Mouse (Mus musculus): ENCODE data around the gene Aire.
"Not testable (repeated sequence)": the region's sequence is repeated elsewhere in the genome, so short reads cannot be mapped to it uniquely, and the experiment has no call there.

Aire gene

DNA sequence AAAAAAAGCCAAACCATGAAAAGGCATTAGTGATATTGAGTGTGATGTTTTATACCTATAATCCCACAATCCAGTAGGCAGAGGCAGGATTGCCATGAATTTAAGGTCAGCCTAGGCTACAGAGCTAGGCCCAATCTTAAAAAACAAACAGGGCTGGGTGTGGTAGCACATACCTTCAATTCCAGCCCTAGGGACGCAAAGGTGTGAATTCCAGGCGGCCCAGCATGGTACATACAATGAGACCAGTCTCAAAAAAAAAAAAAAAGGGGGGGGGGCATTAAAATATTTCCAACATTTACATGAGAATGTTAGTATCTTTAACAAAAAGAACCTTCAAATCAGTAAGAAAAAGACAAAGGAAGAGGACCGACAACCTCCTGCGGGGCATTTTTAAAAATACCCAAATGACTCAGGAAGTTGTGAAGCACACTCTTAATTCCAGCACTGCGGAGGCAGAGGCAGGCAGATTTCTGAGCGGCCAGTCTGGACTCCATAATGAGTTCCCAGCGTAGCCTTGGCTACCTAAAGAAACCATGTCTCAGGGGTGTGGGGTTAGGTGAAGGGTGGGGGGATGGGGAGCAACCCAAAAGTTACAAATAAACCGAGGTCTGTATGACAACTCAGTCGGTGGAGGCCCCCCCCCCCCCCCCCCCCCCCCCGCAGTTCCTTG is 4.8 kb upstream of the Aire start:
- no peak for DNase-seq

DNA sequence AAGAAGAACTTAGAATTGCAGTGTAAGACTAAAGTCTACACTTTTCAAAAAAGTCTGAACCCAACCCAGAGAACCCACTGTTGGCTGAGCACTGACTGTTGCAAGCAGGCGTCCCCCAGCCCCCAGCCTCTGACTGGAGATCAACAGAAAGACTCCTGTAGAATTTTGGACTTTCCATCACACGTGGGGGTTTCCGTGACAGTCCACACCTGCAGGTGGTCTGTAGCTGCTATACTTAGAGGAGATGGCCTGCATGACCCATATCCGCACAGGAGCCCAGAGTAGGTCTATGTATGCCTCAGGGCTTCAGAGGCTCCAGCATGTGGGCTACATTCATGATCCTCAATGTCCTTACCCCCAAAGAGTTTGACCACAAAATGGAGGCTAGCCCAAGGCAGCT is 3.0 kb upstream of the Aire start:
- no peak for DNase-seq

DNA sequence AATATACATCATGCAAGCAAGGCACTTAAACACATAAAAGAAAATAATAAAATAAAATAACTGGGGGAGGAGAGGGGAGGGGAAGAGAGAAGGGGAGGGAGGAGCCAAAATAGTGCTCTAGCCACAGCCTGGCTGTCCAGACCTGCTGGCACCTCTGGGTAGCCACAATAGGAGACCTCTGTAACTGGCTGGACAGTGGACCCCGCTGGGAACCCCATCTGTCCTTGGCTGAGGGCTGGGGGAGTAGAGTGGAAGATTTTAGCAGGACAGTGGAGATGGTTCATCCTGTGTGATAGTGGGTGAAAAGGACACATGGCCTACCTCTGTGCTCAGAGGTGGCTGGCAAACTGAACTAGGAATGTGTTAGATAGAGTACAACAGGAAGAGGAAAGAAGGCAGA is 1.1 kb upstream of the Aire start:
- DNase-seq: no peak

DNA sequence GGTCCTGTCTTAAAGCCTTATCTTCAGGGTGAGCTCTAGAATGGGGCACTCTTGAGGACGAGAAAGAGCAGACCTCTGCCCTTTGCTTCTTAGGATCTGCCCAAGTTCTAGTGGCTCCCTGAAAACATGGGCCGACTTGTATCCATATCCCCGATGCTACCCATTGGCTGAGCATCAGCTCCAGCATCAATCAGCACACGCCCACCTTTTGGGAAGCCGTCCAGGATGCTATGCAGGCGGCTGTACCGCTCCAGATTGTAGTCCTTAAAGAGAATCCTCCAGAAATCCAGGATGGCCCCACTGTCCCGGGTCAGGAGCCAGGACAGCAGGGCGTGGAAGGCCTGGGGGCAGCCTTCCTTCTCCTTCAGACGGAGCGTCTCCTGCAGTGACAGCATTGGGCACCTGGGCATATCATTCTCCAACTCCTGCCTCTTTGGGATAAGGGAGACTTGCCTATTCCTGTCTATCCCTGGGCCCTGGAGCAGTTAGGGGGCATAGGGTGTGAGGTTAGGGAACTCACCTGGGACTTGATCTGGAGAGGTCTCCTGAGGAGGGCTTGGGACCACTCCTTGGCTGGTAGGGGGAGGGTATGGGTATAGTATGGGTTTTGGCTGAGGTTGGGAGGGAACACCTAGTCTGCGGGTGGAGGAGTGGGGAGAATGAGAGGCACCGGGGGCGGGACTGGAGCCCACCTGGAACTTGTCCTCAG is 559 bp downstream of the Aire start:
- DNase-seq: no peak

DNA sequence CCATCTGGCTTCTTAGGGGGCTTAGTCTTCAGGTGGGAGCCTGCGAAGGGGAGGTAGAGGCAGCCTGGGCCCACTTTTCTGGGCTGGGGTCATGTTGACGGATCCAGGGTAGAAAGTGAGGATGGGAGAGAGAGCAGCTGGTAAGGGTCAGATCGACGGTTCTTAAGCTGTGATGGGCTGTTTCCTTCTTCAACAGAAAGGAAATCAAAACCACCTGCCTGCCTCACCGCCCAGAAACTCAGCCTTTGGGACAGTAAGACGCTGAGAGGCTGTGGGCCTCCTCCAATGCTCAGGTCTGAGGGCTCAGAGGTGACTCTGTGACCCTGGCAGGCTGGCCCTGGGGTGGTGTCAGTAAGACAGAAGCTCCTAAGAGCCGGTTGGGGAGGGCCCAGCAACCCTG is 1.3 kb downstream of the Aire start:
- peak; percentile 20 for DNase-seq

DNA sequence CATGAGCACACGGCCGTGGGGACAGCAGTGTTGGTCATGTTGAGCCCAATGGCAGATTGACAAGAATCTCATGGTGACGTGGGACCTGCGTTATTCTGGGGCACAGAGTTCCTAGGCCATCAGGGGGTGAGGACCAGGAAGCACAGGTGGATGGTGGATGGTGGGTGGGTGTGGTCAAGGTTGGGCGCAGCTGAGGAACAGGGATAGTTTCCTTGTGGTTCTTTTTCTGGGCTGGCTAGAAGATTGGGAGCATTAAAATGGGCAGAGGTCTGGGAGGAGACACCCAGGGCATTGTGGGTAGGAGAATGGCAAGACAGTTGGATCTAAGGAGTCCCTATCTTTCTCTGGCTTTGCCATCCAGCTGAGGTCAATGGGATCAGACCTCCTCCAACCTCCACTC is 1.8 kb downstream of the Aire start, which contains the start of gene Dnmt3l:
Gene Dnmt3l (plus strand): TSS at position 301 of the 400 bp plus-strand sequence.
- DNase-seq: no peak

DNA sequence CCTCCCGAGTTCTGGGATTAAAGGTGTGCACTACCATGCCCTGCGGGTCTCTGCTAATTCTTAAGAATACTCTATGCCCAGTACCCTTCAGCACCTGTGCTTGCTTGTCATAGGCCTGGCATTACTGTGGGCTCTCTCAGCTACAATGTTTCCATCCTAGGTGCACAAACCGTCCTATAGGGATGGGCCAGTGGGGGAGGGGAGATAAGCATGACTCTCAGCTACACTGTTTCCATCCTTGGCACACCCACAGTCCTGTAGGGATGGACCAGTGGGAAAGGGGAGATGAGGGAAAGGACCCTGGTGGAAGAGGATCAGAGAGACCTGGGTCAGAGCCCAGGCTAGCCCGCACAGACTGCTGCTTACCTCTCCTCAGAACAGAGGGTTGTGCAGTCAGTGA is 6.3 kb downstream of the Aire start:
- no peak for DNase-seq

DNA sequence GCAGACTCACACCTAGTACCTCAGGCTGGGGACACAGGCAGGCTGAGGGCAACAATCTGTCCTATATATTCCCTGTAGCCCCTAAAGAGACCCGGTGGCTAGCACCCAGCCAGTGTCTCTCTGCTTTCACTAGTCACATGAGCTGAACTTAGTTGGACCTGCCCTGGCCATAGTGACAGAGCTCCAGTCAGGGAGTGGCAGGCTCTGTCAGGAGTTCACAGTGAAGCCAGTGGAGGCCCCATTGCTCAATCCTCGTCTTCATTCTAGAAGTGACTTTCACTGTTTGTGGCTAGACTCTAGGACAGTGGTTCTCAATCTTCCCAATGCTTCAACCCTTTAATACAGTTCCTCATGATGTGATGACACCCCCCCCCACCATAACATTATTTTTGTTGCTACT is 11.4 kb downstream of the Aire start:
- no peak for DNase-seq

DNA sequence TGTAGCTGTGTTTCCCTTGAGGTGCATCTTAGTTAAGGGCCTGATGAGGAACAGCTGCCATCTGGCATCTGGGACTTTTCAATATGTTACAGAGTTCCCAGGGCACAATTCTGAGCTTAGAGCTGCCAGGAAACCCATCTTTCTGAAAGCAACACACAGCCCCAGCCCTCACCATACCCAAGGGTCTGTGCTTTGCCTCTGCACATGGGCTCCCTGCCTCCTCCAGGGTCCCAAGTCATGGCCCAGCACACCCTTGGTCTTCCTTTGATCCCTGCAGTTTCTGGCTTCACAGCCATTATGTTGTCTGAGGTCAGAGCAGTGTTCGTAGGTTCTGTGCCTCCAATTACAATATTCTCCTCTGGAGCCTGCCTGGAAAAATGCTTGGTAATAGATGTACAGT is 14.3 kb downstream of the Aire start:
- DNase-seq: no peak

DNA sequence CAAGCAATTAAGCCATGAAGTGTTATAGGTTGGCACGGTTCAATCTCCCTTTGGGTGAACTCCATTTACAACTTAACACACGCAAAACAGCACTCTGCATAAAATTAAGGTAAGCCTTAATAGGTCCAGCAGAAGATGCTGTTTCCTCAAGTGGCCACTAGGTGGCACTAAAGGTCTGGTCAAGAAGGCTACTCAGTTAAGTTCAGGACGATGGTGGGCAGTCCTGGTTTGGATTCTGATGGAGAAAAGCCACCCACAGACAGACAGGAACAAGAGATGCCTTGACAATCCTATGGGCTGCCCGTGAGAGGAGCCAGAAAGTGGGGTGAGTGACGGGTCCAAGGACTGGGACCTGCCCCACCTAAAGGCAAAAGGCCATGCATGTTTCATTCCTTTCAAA is 15.3 kb downstream of the Aire start:
- peak; percentile 86 for DNase-seq

DNA sequence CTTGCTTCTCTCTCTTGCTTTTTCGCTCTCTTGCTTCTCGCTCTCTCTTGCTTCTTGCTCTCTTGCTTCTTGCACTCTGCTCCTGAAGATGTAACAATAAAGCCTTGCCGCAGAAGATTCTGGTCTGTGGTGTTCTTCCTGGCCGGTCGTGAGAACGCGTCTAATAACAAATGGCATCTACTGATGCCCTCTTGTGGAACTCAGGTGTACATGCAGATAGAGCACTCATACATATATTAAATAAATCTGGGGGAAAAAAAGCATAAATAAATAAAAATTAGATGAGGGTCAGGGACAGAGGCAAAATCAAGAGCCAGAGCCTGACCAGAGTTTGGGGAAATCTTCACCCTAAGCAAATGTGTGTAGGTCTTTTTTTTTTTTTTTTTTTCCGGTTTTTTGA is 18.0 kb downstream of the Aire start:
- not testable (repeated sequence) for DNase-seq

DNA sequence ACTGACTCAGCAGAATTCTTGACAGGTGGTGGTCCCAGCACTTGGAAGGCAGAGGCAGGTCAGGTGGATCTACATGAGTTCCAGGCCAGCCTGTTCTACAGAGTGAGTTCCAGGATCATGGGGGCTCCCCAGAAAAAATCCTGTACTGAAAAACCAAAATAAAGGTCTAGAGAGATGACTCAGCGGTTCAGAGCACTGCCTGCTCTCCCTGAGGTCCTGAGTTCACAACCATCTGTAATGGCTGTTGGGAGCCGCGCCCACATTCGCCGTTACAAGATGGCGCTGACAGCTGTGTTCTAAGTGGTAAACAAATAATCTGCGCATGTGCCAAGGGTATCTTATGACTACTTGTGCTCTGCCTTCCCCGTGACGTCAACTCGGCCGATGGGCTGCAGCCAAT is 23.4 kb downstream of the Aire start:
- not testable (repeated sequence) for DNase-seq

DNA sequence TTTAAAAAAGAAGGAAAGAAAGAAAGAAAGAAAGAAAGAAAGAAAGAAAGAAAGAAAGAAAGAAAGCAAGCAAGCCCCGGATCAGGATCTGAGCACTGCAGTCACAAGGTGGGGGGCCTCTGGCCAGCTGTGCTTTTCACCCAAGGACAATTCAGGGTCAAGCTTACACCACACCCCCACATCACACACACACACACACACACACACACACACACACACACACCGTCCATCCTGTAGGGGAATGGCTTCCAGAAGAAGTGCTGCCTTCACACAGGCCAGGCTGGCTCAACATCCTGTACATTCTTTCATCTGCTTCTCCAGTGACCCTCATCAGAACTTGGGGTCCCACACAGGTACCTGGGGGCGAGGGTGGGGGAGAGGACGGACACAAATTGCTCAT is 24.1 kb downstream of the Aire start:
- no peak for DNase-seq

DNA sequence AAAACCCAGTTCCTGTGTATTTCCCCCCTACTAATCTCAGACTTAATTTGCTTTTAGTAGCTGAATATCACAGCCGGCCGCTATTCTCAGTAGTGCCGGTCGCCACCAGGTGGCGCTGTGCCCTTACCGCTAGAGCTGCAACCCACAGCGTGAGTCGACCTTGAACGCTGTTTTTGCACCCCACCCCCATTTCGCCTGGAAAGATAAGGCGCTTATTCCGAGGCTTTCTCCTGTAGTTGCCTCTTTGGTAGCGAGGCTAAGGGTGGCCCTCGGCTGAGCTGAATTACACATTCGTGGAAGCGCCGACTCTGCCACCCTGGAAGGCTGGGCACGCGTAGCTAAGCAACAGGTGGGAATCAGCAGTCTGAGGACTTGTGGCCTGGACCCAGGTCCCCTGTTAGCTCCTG is 24.6 kb downstream of the Aire start:
- peak; percentile 92 for DNase-seq

DNA sequence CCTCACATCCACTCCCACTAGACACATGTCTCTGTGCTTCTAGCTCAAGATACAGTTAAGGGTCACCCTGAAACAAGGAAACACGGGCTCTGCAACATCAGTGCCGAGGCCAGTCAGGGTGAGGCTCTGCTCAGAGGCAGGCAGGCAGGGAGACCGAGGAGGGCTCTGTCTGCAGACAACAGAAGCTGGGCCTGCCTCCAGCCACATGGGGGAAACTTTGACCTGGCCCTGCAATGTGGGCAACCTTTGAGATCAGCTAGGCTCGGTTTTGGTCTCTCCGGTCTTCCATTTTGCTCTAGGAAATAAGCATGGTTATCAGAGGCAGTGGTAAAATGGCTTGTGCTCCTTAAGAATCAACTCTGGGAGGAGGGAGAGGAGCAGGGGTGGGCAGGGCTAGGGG is 27.0 kb downstream of the Aire start:
- DNase-seq: no peak

DNA sequence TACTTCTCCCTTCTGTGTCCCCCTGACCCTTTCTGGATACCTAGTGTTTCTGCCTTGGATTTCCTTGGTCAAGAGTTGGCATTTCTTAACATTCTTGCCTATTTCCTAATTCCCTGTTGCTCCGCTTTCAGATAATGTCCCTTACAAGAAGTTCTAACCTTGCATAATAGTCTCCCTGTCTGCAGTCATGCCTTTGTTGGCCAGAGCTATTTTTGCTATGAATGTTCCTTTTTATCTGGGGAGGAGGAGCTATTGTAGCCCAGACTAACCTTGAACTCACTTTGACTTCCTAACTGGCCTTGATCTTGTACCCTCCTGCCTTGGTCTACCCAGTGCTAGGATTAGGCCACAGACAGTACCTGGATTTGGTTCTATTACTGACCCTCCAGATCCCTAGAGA is 27.9 kb downstream of the Aire start:
- DNase-seq: no peak

DNA sequence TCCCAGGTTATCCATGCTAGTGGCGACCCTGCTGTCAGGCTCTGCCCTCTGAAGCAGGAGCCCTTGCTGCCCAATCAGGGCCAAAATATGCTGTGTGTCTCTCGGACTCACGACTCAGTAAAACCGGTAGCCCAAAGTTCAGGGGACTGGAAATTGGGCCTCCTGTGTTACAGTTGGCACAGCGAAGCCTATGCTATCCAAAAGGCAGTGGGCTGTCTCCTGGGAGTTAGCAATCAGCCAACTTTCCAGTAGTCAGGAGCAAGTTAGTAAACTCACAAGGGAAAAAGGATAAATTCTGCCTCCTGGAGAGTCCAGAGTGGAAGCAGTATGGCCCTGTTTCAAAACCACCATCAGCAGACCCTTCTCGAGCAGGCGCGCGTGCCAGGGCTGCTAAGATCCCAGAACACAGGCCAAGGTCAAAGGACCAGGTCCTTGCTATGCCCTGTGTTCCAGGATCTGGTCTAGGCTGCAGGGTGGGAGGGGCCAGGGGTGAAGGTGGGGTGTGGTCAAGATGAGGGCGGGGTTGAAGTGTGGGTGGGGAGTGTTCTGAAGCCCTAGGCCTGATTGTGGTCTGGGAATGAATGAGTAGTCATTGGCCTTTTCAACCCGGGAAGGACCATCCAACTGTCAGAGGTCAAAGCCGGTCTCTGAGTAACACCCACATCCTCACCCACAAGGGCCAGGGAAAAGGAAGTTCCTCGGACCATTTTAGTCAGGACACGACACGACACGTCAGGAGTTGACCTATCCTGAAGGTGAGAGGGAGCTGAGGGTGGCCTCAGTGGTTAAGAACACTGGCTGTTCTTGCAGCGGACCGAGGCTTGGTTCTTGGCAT is 30.5 kb downstream of the Aire start:
- no peak for DNase-seq

DNA sequence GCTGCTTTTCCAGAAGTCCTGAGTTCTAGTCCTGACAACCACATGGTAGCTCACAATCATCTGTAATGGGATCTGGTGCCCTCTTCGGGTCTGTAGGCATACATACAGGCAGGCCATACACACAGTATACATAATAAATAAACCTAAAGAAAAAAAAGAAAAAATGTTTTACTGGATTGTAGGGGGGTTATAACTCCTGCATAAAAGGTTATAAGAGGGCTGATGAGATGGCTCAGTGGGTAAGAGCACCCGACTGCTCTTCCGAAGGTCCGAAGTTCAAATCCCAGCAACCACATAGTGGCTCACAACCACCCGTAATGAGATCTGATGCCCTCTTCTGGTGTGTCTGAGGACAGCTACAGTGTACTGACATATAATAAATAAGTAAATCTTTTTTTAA is 32.3 kb downstream of the Aire start:
- not testable (repeated sequence) for DNase-seq

DNA sequence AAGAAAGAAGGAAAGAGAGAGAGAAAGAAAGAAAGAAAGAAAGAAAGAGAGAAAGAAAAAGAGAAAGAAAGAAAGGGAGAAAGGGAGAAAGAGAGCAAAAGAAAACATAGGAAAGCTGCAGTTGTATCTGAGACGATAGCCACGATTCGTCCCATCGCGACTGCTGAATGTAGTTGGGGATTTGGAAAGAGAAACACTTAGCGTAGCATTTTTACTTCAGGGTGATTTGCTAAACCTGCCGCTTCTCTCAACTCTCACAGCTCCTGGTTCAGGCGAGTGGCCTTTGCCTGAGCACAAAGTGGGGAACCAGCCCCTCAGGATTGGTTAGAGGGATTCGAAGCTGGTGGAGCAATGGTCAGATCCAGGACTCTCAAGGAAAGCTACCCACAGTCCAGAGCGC is 33.1 kb downstream of the Aire start:
- DNase-seq: no peak

DNA sequence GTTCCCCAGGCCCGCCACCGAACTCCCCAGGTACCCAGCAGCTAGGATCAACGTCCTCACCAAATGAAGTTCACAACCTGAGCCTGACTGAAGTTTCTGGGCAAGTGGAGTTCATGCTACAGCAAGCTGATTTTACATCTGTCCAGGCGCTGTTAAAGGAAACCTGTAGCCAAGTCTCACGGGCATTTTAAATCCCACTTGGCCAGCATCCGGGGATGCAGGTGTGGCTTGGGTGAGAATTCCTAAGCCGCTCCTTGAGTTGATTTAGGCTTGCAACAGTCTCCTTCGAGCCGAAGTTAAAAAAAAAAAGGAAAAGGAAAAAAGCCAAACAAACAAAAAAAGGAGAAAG is 33.5 kb downstream of the Aire start, which contains the start of gene Pfkl:
Gene Pfkl (minus strand): TSS at position 139 of the 349 bp plus-strand sequence.
- DNase-seq: no peak

DNA sequence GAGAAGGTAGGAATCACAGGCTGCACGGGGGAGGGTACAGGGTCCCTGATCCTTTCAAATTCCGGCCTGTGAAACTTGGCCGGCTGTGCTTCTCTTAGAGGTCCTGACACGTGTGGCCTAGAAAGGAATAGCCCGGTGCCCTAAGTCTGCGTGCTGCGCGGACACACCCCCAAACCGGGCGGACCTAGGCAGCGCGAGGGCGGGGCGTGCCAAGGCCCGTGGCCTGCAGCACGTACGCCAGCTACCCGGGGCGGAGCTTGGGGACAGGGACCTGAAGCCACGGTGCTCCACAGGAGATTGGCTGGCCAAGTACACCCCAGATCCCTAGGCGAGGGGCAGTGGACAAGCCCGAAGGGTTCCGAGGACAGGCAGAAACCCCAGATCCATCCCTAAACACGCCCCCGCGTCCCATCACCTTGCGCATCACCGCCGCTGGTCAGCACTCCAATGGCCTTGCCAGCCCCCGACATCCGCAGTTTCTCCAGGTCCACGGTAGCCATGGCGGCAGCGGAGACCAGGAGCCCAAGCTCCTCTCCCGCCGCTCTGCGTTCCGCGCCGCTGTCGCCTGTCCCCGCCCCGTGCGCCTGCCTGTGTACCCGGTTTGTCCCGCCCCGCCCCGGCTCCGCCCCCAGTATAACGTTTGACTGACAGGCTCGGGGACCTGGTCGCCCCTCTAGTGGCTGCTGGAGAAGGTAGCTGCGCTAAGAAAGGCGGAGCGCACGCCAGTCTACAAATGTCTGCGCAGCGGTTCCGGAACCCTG is 34.0 kb downstream of the Aire start:
- DNase-seq: peak; percentile 96

DNA sequence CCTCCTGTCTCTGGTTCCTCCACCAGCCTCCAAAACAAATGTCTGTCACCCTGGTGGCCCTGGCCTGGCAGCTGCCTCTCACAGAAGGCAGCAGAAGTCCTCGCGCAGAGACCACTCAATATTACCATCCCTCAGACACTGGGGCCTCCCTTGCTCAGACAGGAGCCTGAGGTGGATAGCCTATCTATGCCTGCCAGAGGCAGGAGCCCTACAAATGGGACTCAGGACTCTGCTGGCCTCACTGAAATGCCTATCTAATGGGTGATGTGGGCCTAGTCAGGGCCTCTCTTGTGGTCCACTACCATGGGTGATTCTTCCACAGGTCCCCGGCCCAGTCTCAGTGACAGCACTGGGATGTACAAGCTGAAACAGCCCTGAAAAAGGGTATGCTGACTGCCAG is 35.2 kb downstream of the Aire start:
- no peak for DNase-seq

DNA sequence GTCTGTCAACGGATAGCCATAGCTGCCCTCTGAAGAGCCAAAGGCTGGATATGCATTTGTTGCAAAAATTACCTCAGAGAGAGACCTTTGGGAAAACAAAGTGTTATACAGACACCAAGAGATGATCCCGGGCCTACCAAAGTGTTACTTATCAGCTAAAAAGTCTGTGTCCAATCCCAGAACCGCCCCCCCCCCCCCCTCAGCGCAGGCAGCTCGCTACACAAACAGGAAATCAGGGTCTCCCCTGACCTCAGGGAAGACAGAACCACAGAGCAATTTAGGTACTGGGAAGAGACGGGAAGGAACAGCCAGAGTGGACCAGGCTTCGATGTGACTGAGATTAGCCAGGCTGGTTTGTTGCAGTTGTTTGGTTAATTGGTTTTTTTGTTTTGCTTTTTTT is 36.2 kb downstream of the Aire start:
- DNase-seq: no peak
